Mouse (Mus musculus): ENCODE measurements around the gene Rep15. TPM values are rescaled to one million over a fixed set of nuclear protein-coding genes. Genes with fewer than 3 reads are reported as not detected.
A peak's percentile ranks its signal among the peaks of the same experiment; 100 is the strongest.

Gene Rep15
- polyA plus RNA-seq, 1 experiment from 2014 or later = 0.86 TPM

- 90% methylated on average over 15 of the region's 15 CpGs for WGBS
- no peak for DNase-seq (ENCODE audit: low spot score)
- H3K4me3 ChIP-seq (ENCODE audit: low read depth, low read length) = no peak overlapping the region
- H3K27me3 ChIP-seq (ENCODE audit: control insufficient read depth, insufficient read depth, low read length) = no peaks in the 10 kb centered on the region
- H3K9me3 ChIP-seq (replicated peaks; ENCODE audit: control insufficient read depth, low read length) = no peaks in the 10 kb centered on the region
- ATAC-seq (replicated peaks; ENCODE audit: insufficient number of reproducible peaks, low FRiP score, low TSS enrichment, low read depth) = no peak
- H3K27ac ChIP-seq (replicated peaks; ENCODE audit: low read depth, low read length) = no peak overlapping the region
- no peaks in the 10 kb centered on the region for H3K4me1 ChIP-seq (ENCODE audit: control insufficient read depth, insufficient read depth, low read length)
- H3K36me3 ChIP-seq (replicated peaks; ENCODE audit: control insufficient read depth, insufficient read depth, low read depth, low read length) = no peaks in the 10 kb centered on the region
- H3K9ac ChIP-seq (replicated peaks; ENCODE audit: low read length) = no peak overlapping the region
- no peak overlapping the region for H3K4me2 ChIP-seq (ENCODE audit: low read depth, low read length)
Observed at GRCm38 (mm10) chr6:147030096-147030885, 2.1 kb upstream of the Rep15 start.

GRCm38 (mm10) chr6:147042291-147043290, 10.2 kb downstream of the Rep15 start, which contains the start of gene Mrps35:
Mrps35 (plus strand) TSS chr6:147042764.
- peak; percentile 98 for ATAC-seq (replicated peaks; ENCODE audit: insufficient number of reproducible peaks, low FRiP score, low TSS enrichment, low read depth)
- Histone ChIP-seq H3K9me3 (replicated peaks; ENCODE audit: control insufficient read depth, low read length) (no peaks in the 10 kb centered on the region), H3K27ac (replicated peaks; ENCODE audit: low read depth, low read length) (peak within 1 kb of the TSS; percentile 81), H3K27me3 (ENCODE audit: control insufficient read depth, insufficient read depth, low read length) (no peaks in the 10 kb centered on the region), H3K36me3 (replicated peaks; ENCODE audit: control insufficient read depth, insufficient read depth, low read depth, low read length) (no peaks in the 10 kb centered on the region), H3K4me2 (ENCODE audit: low read depth, low read length) (peak within 1 kb of the TSS; percentile 60), H3K9ac (replicated peaks; ENCODE audit: low read length) (peak within 1 kb of the TSS; percentile 98), H3K4me1 (ENCODE audit: control insufficient read depth, insufficient read depth, low read length) (no peaks in the 10 kb centered on the region), H3K4me3 (ENCODE audit: low read depth, low read length) (peak within 1 kb of the TSS; percentile 93)
- DNase-seq (ENCODE audit: low spot score) = peak; percentile 93
- WGBS = 4% methylated on average over 66 of the region's 66 CpGs

DNA sequence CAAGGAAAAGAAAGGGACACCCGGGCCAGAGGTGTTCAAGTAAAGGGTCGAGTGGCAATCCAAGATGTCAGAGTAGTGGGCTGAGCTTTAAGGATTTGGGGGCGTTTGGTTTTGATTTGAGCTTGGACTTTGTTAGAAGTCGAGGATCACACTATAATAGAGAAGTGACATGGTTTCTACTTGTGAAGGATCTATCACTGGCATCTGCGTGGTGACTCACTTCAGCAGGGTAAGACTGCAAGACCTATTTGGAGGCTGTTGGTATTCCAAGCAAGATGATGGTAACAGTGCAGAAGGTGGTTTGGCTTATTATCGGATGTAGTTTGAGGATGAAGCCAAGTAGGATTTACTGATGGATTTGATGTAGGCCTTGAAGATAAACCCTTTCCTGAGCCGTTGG, 11.2 kb downstream of the Rep15 start:
- ATAC-seq (replicated peaks; ENCODE audit: insufficient number of reproducible peaks, low FRiP score, low TSS enrichment, low read depth) (no peak), DNase-seq (ENCODE audit: low spot score) (no peak)
- Histone ChIP-seq H3K4me1 (ENCODE audit: control insufficient read depth, insufficient read depth, low read length) (no peaks in the 10 kb centered on the region), H3K36me3 (replicated peaks; ENCODE audit: control insufficient read depth, insufficient read depth, low read depth, low read length) (no peaks in the 10 kb centered on the region), H3K9me3 (replicated peaks; ENCODE audit: control insufficient read depth, low read length) (no peaks in the 10 kb centered on the region), H3K4me2 (ENCODE audit: low read depth, low read length) (peak overlapping the region; percentile 60), H3K27me3 (ENCODE audit: control insufficient read depth, insufficient read depth, low read length) (no peaks in the 10 kb centered on the region), H3K9ac (replicated peaks; ENCODE audit: low read length) (peak overlapping the region; percentile 98), H3K27ac (replicated peaks; ENCODE audit: low read depth, low read length) (no peak overlapping the region), H3K4me3 (ENCODE audit: low read depth, low read length) (peak overlapping the region; percentile 93)
- WGBS = 50% methylated on average over 7 of the region's 7 CpGs

GRCm38 (mm10) chr6:147049239-147049805, 16.9 kb downstream of the Rep15 start:
- Histone ChIP-seq H3K27me3 (ENCODE audit: control insufficient read depth, insufficient read depth, low read length) (no peaks in the 10 kb centered on the region), H3K36me3 (replicated peaks; ENCODE audit: control insufficient read depth, insufficient read depth, low read depth, low read length) (no peaks in the 10 kb centered on the region; the same call in 1 of the 2 replicates), H3K9ac (replicated peaks; ENCODE audit: low read length) (no peak overlapping the region), H3K27ac (replicated peaks; ENCODE audit: low read depth, low read length) (no peak overlapping the region), H3K4me2 (ENCODE audit: low read depth, low read length) (no peak overlapping the region), H3K9me3 (replicated peaks; ENCODE audit: control insufficient read depth, low read length) (no peaks in the 10 kb centered on the region), H3K4me3 (ENCODE audit: low read depth, low read length) (no peak overlapping the region), H3K4me1 (ENCODE audit: control insufficient read depth, insufficient read depth, low read length) (no peaks in the 10 kb centered on the region)
- no peak for DNase-seq (ENCODE audit: low spot score)
- 94% methylated on average over 13 of the region's 13 CpGs for WGBS
- ATAC-seq (replicated peaks; ENCODE audit: insufficient number of reproducible peaks, low FRiP score, low TSS enrichment, low read depth) = no peak

DNA sequence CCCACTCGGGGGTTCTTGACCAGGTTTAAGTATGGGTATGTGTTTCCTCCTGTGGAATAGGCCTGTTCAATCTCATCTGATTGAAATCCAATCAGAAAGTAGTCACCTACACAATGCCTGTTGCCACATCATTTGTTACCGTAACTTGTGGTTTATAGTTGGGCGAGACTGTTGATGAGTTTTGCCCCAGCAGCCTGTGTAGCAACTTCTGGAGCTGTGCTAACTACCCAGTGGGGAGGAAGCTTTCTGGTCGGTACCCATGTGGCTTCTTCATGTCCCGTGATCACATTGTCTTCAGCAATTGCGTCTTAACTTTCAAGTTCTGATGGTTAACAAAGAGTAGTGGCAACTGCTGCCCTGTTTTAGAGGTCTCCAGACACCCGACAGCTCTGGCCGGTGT, 19.3 kb downstream of the Rep15 start:
- Histone ChIP-seq H3K27ac (replicated peaks; ENCODE audit: low read depth, low read length) (no peak overlapping the region), H3K4me3 (ENCODE audit: low read depth, low read length) (no peak overlapping the region), H3K9me3 (replicated peaks; ENCODE audit: control insufficient read depth, low read length) (no peaks in the 10 kb centered on the region), H3K4me1 (ENCODE audit: control insufficient read depth, insufficient read depth, low read length) (no peaks in the 10 kb centered on the region), H3K9ac (replicated peaks; ENCODE audit: low read length) (no peak overlapping the region), H3K4me2 (ENCODE audit: low read depth, low read length) (no peak overlapping the region), H3K27me3 (ENCODE audit: control insufficient read depth, insufficient read depth, low read length) (no peaks in the 10 kb centered on the region), H3K36me3 (replicated peaks; ENCODE audit: control insufficient read depth, insufficient read depth, low read depth, low read length) (no peaks in the 10 kb centered on the region; the same call in 1 of the 2 replicates)
- WGBS = 94% methylated on average over 8 of the region's 8 CpGs
- no peak for ATAC-seq (replicated peaks; ENCODE audit: insufficient number of reproducible peaks, low FRiP score, low TSS enrichment, low read depth)
- no peak for DNase-seq (ENCODE audit: low spot score)

- Histone ChIP-seq H3K4me3 (ENCODE audit: low read depth, low read length) (no peak overlapping the region), H3K27ac (replicated peaks; ENCODE audit: low read depth, low read length) (no peak overlapping the region), H3K27me3 (ENCODE audit: control insufficient read depth, insufficient read depth, low read length) (no peaks in the 10 kb centered on the region), H3K4me1 (ENCODE audit: control insufficient read depth, insufficient read depth, low read length) (no peaks in the 10 kb centered on the region), H3K36me3 (replicated peaks; ENCODE audit: control insufficient read depth, insufficient read depth, low read depth, low read length) (no peaks in the 10 kb centered on the region; the same call in 1 of the 2 replicates), H3K4me2 (ENCODE audit: low read depth, low read length) (no peak overlapping the region), H3K9me3 (replicated peaks; ENCODE audit: control insufficient read depth, low read length) (no peaks in the 10 kb centered on the region), H3K9ac (replicated peaks; ENCODE audit: low read length) (no peak overlapping the region)
- 92% methylated on average over 9 of the region's 9 CpGs for WGBS
- no peak for DNase-seq (ENCODE audit: low spot score)
- ATAC-seq (replicated peaks; ENCODE audit: insufficient number of reproducible peaks, low FRiP score, low TSS enrichment, low read depth) = no peak
Observed at GRCm38 (mm10) chr6:147052440-147052839, 20.1 kb downstream of the Rep15 start.

DNA sequence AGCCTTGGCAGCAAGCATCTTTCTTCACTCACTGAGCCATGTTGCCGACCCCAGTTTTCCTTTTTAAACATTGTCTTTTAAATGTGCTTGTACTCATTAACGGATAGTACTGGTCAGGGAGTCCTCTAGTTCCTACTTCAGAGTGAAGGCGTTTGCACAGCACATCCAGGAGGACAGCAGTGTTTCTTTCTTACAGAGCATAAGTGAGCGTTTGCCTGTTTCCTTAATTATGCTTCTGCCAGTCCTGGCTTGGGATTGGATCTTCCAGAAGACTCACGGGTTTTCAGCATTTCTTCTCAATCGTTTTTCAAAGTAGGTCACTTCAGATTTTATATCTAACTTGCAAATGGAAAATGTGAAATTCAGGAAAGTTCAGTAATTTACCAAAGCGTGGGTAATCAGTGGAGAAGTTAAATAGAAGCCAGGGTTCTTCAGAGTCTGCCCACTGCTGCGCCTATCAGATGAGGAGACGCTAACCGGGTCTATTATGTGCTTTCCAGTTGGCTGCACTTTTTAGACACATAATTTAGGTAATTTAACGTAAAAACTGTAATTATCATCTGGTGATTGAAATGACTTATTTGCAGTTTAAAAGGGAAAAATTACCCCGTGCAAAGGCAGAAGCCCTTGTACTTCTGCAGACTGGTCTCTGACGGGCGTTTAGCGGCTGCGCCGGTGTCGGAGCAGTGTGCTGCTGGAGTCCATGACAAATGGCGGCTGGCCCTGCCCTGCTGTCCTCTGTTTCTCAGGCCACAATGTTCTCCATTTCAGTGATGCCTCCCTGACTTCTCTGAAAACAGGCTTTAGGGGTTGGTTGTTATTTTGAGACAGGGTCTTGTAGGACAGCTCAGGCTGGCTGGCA, 21.6 kb downstream of the Rep15 start:
- DNase-seq (ENCODE audit: low spot score) = no peak

More for the DNA sequence above, 21.6 kb downstream of the Rep15 start:
- no peak for ATAC-seq (replicated peaks; ENCODE audit: insufficient number of reproducible peaks, low FRiP score, low TSS enrichment, low read depth)
- Histone ChIP-seq H3K4me3 (ENCODE audit: low read depth, low read length) (no peak overlapping the region), H3K9me3 (replicated peaks; ENCODE audit: control insufficient read depth, low read length) (no peaks in the 10 kb centered on the region), H3K27ac (replicated peaks; ENCODE audit: low read depth, low read length) (no peak overlapping the region), H3K27me3 (ENCODE audit: control insufficient read depth, insufficient read depth, low read length) (no peaks in the 10 kb centered on the region), H3K4me2 (ENCODE audit: low read depth, low read length) (no peak overlapping the region), H3K4me1 (ENCODE audit: control insufficient read depth, insufficient read depth, low read length) (no peaks in the 10 kb centered on the region), H3K9ac (replicated peaks; ENCODE audit: low read length) (no peak overlapping the region), H3K36me3 (replicated peaks; ENCODE audit: control insufficient read depth, insufficient read depth, low read depth, low read length) (no peaks in the 10 kb centered on the region; the same call in 1 of the 2 replicates)
- 82% methylated on average over 19 of the region's 19 CpGs for WGBS

Measured in embryonic facial prominence, embryonic 11.5 days (tissue).